Mouse (Mus musculus): ENCODE data around the gene Rcor3. TPM values are rescaled to one million over a fixed set of nuclear protein-coding genes. Genes with fewer than 3 reads are reported as not detected.

The Rcor3 gene
- polyA plus RNA-seq (2015; fragmentation: Nextera tagmentation; extraction: Ambion mirVana): 25.5 and 27.3 TPM in 2 replicates

DNA sequence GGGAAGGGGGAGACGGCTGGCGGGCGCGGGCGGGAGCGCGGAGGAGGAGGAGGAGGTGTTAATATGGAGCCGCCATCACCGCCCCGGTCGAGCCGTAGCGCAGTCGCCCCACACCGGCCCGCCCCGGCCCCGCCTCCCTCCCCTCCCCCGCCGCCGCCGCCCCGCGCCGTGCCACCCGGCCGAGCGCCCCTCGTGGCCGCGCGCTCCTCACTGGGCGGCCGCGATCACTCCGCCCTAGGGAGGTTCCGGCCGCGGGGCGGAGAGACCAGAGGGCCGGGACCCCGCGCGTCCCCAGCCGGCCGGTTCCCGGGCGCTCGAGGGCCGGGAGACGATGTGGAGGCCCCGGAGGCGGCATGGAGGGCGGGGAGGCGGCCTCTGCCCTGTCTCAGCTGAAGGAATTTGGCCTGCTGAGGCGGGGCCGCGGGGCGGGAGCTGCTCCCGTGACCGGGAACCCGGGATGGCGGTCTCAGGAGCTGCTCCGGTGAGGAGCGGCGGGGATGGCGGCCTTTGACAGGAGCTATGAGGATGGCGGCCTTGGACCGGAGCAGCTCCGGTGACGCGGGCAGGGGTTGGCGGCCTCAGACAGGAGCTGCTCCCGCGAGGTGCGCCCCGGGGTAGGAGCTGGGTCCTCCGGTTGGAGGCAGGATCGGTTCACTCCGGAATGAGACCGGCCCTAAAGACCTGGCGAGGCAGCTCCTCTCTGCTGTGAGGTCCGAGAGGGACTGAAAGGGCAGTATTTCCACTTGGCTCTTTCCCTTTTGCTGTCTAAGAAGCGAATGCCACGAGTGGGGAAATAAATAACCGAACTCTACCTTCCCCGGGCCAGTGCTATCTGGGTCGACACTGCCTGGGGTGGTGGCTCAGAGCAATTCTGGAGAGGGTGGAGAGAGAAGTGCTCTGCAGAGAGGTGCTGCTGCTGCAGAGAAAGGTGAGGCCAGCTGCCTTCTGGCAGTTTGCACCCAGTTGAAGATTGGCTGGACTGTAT is at the start of gene Rcor3:
Gene Rcor3, minus strand, starts transcription at position 137 of the 985 bp plus-strand sequence.
- WGBS: under 1% methylated on average over 46 of the region's 88 CpGs
- peak; percentile 85 for ATAC-seq
- peak within 1 kb of the TSS; percentile 88 for H3K4me2 ChIP-seq (ENCODE audit: low read length)
- peaks cover 17% of the 10 kb centered on the region for H3K4me1 ChIP-seq (replicated peaks; ENCODE audit: control insufficient read depth, insufficient read depth, low read length)
- peak within 1 kb of the TSS; percentile 95 for H3K27ac ChIP-seq (ENCODE audit: low read length)
- peak within 1 kb of the TSS; percentile 65 for H3K4me3 ChIP-seq (replicated peaks; ENCODE audit: low read length)
- no peaks in the 10 kb centered on the region for H3K36me3 ChIP-seq (ENCODE audit: control insufficient read depth, insufficient read depth)
- H3K9ac ChIP-seq (replicated peaks; ENCODE audit: low read depth, low read length): peak within 1 kb of the TSS; percentile 88
- H3K27me3 ChIP-seq (replicated peaks; ENCODE audit: control insufficient read depth, insufficient read depth, low read length): no peaks in the 10 kb centered on the region
- no peaks in the 10 kb centered on the region for H3K9me3 ChIP-seq (ENCODE audit: control insufficient read depth, low read length)

DNA sequence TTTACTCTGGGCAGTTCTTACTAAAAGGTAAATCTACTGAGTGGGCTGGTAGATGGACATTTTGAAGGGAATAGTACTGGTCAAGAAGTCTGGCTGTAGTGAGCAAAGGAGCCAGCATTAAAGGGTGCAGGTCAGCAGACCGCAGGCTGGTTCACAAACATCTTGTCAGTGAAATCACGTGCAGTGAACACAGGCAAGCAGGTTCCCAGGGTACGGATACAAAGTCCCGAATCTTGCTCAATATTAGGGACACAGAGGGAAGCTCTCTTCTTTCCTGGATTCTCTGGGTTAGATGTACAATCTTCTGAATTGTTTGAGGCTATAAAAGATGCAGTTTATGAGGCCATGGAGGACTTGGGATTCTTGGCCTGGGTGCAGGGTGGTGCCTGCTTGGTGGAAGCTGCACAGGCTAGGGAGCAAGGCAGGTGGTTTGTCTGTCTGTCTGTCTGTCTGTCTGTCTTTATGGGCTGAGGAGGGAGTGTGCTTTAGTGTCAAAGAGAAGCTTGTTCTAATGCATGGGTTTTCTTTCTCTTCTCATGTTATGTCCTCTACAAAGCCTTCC is 43.9 kb upstream of the Rcor3 start:
- Histone ChIP-seq H3K9ac (replicated peaks; ENCODE audit: low read depth, low read length) (no peak overlapping the region), H3K9me3 (ENCODE audit: control insufficient read depth, low read length) (no peaks in the 10 kb centered on the region), H3K4me3 (replicated peaks; ENCODE audit: low read length) (no peak overlapping the region), H3K27me3 (replicated peaks; ENCODE audit: control insufficient read depth, insufficient read depth, low read length) (no peaks in the 10 kb centered on the region), H3K4me2 (ENCODE audit: low read length) (no peak overlapping the region), H3K36me3 (ENCODE audit: control insufficient read depth, insufficient read depth) (no peaks in the 10 kb centered on the region), H3K4me1 (replicated peaks; ENCODE audit: control insufficient read depth, insufficient read depth, low read length) (no peaks in the 10 kb centered on the region), H3K27ac (ENCODE audit: low read length) (no peak overlapping the region)
- WGBS: 85% methylated on average over 4 of the region's 4 CpGs
- ATAC-seq: no peak

DNA sequence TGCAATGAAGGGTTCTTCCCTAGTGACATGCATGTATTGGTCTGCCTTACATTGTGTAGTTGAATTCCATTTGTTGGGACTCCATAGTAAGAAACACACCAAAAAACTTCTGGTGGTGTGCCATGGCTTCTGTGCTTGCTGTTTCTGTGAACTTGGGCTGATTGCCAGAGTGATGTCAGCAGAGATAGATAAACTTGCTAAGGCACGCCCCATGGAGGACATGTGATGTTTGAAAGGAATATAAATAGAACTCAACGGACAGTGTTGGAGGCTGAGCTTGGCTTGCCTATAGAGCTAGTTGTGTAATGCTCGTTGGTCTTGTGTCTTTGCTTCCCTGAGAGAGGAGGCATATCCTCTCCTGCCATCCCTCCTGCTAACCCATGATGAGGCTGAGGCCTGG is 42.0 kb upstream of the Rcor3 start:
- Histone ChIP-seq H3K4me2 (ENCODE audit: low read length) (no peak overlapping the region), H3K4me1 (replicated peaks; ENCODE audit: control insufficient read depth, insufficient read depth, low read length) (no peaks in the 10 kb centered on the region), H3K27me3 (replicated peaks; ENCODE audit: control insufficient read depth, insufficient read depth, low read length) (no peaks in the 10 kb centered on the region), H3K36me3 (ENCODE audit: control insufficient read depth, insufficient read depth) (no peaks in the 10 kb centered on the region), H3K9me3 (ENCODE audit: control insufficient read depth, low read length) (no peaks in the 10 kb centered on the region), H3K4me3 (replicated peaks; ENCODE audit: low read length) (no peak overlapping the region), H3K27ac (ENCODE audit: low read length) (no peak overlapping the region), H3K9ac (replicated peaks; ENCODE audit: low read depth, low read length) (no peak overlapping the region)
- no peak for ATAC-seq
- WGBS: 73% methylated on average over 3 of the region's 3 CpGs

GRCm38 (mm10) chr1:192171477-192171876 is 33.6 kb upstream of the Rcor3 start:
- H3K4me1 ChIP-seq (replicated peaks; ENCODE audit: control insufficient read depth, insufficient read depth, low read length): no peaks in the 10 kb centered on the region
- no peaks in the 10 kb centered on the region for H3K27me3 ChIP-seq (replicated peaks; ENCODE audit: control insufficient read depth, insufficient read depth, low read length)
- H3K9ac ChIP-seq (replicated peaks; ENCODE audit: low read depth, low read length): no peak overlapping the region
- no peak overlapping the region for H3K4me3 ChIP-seq (replicated peaks; ENCODE audit: low read length)
- no peak overlapping the region for H3K27ac ChIP-seq (ENCODE audit: low read length)
- no peaks in the 10 kb centered on the region for H3K36me3 ChIP-seq (ENCODE audit: control insufficient read depth, insufficient read depth)
- WGBS: 95% methylated on average over 3 of the region's 3 CpGs
- ATAC-seq: no peak
- no peak overlapping the region for H3K4me2 ChIP-seq (ENCODE audit: low read length)
- H3K9me3 ChIP-seq (ENCODE audit: control insufficient read depth, low read length): no peaks in the 10 kb centered on the region

DNA sequence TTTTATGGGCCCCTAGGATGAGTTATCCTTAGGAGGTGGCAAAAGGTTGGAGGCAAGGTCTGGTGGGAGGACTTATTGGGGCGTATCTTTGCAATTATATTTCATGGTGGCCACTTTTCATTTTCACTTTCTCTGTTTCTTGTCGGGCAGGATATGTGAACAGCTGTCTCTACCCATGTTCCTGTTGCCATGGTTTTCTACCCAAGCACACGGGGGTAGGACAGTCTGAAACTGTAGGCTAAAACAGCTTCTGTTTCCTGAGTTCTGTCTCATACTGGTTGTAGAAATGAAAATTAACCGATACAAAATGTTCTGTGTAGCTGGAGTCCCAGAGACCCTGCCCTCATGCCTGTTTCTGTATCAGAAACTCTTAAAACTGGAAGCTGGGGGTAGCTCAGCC is 13.3 kb upstream of the Rcor3 start:
- ATAC-seq: no peak

GRCm38 (mm10) chr1:192140313-192140712 is 2.5 kb upstream of the Rcor3 start:
- H3K4me3 ChIP-seq (replicated peaks; ENCODE audit: low read length): no peak overlapping the region
- no peaks in the 10 kb centered on the region for H3K9me3 ChIP-seq (ENCODE audit: control insufficient read depth, low read length)
- ATAC-seq: no peak
- H3K4me1 ChIP-seq (replicated peaks; ENCODE audit: control insufficient read depth, insufficient read depth, low read length): peaks cover 17% of the 10 kb centered on the region
- H3K4me2 ChIP-seq (ENCODE audit: low read length): no peak overlapping the region
- H3K36me3 ChIP-seq (ENCODE audit: control insufficient read depth, insufficient read depth): no peaks in the 10 kb centered on the region
- H3K27me3 ChIP-seq (replicated peaks; ENCODE audit: control insufficient read depth, insufficient read depth, low read length): no peaks in the 10 kb centered on the region
- 100% methylated on average over 2 of the region's 2 CpGs for WGBS
- H3K27ac ChIP-seq (ENCODE audit: low read length): no peak overlapping the region
- no peak overlapping the region for H3K9ac ChIP-seq (replicated peaks; ENCODE audit: low read depth, low read length)

More for the DNA sequence above, 13.3 kb upstream of the Rcor3 start:
- WGBS: 90% methylated on average over 4 of the region's 4 CpGs
- Histone ChIP-seq H3K9ac (replicated peaks; ENCODE audit: low read depth, low read length) (no peak overlapping the region), H3K4me3 (replicated peaks; ENCODE audit: low read length) (no peak overlapping the region), H3K9me3 (ENCODE audit: control insufficient read depth, low read length) (no peaks in the 10 kb centered on the region), H3K27ac (ENCODE audit: low read length) (no peak overlapping the region), H3K4me1 (replicated peaks; ENCODE audit: control insufficient read depth, insufficient read depth, low read length) (no peaks in the 10 kb centered on the region), H3K4me2 (ENCODE audit: low read length) (no peak overlapping the region), H3K27me3 (replicated peaks; ENCODE audit: control insufficient read depth, insufficient read depth, low read length) (no peaks in the 10 kb centered on the region), H3K36me3 (ENCODE audit: control insufficient read depth, insufficient read depth) (no peaks in the 10 kb centered on the region)

GRCm38 (mm10) chr1:192137291-192137925 is 454 bp downstream of the Rcor3 start:
- Histone ChIP-seq H3K4me2 (ENCODE audit: low read length) (peak overlapping the region; percentile 88), H3K27me3 (replicated peaks; ENCODE audit: control insufficient read depth, insufficient read depth, low read length) (no peaks in the 10 kb centered on the region), H3K36me3 (ENCODE audit: control insufficient read depth, insufficient read depth) (no peaks in the 10 kb centered on the region), H3K27ac (ENCODE audit: low read length) (peak overlapping the region; percentile 95), H3K4me3 (replicated peaks; ENCODE audit: low read length) (peak overlapping the region; percentile 65), H3K9me3 (ENCODE audit: control insufficient read depth, low read length) (no peaks in the 10 kb centered on the region), H3K9ac (replicated peaks; ENCODE audit: low read depth, low read length) (peak overlapping the region; percentile 88), H3K4me1 (replicated peaks; ENCODE audit: control insufficient read depth, insufficient read depth, low read length) (peaks cover 17% of the 10 kb centered on the region)
- no peak; the same call in 1 of the 2 replicates for ATAC-seq
- WGBS: 0% methylated on average over 26 of the region's 61 CpGs

DNA sequence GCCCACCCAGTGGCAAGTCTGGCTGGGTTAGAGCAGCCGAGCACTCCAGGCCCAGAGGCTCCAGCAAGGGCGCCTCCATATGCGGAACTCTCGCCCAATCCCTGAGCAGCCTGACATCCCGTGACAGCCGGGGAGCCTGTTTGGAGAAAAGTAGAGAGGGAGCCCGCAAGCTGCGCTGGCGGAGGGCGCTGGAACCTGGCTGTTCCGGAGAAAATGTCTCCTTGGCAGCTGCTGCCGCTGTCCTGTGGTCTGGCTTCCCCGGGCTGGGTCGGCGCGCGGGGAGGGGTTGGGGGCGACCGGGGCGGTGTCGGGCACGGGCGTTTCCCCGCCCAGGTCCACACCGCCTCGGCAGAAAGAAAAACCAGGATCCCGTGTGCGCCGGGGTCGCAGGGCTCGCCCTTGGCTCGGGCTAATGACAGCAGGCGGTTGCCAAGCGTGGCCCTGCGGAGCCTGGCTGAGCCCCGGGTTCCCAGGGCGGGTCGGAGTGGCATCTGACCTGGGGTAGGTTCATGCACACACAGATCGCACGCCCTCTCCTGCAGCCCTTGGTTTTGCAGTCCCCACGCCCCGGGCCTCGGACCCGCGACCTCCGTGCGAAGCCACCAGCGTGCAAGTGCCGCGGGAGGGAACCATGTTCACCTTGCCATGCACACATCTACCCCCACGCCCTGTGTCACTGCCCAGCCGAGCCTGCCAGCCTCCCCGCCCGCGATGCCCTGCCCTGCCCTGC is 1.1 kb downstream of the Rcor3 start:
- H3K9me3 ChIP-seq (ENCODE audit: control insufficient read depth, low read length): no peaks in the 10 kb centered on the region
- peaks cover 17% of the 10 kb centered on the region for H3K4me1 ChIP-seq (replicated peaks; ENCODE audit: control insufficient read depth, insufficient read depth, low read length)
- H3K4me2 ChIP-seq (ENCODE audit: low read length): peak overlapping the region; percentile 88
- peak overlapping the region; percentile 88 for H3K9ac ChIP-seq (replicated peaks; ENCODE audit: low read depth, low read length)
- H3K27me3 ChIP-seq (replicated peaks; ENCODE audit: control insufficient read depth, insufficient read depth, low read length): no peaks in the 10 kb centered on the region
- peak; percentile 87 for ATAC-seq
- peak overlapping the region; percentile 65 for H3K4me3 ChIP-seq (replicated peaks; ENCODE audit: low read length)
- peak overlapping the region; percentile 95 for H3K27ac ChIP-seq (ENCODE audit: low read length)
- no peaks in the 10 kb centered on the region for H3K36me3 ChIP-seq (ENCODE audit: control insufficient read depth, insufficient read depth)
- WGBS: under 1% methylated on average over 53 of the region's 55 CpGs
